Mouse (Mus musculus) cortical plate, adult 2 months (tissue): ENCODE data around the gene Ace3. TPM values are rescaled to one million over a fixed set of nuclear protein-coding genes. Genes with fewer than 3 reads are reported as not detected.

Experiments used
- H3K27ac ChIP-seq: fragments of 200-500 bp; 2 replicates; pipeline ENCODE4 v1.5.1; 2012; ENCODE audit warnings: low read length, control low read depth, inconsistent platforms; ENCODE audit not compliant: insufficient read depth
- H3K4me1 ChIP-seq: fragments of 200-500 bp; 2 replicates; pipeline ENCODE4 v1.6.1; 2011; ENCODE audit warnings: low read length; ENCODE audit not compliant: control insufficient read depth, insufficient read depth
- H3K4me3 ChIP-seq: fragments of 200-500 bp; 2 replicates; pipeline ENCODE4 v1.5.1; 2011; ENCODE audit warnings: mild to moderate bottlenecking, low read length, control low read depth; ENCODE audit not compliant: insufficient read depth
- CTCF ChIP-seq: fragments of 200-500 bp; IDR thresholded peaks from 2 replicates; pipeline ENCODE4 v1.5.1; 2011; ENCODE audit warnings: mild to moderate bottlenecking, control low read depth, low read length; ENCODE audit not compliant: insufficient read depth; ENCODE audit errors: extremely low read depth
- POLR2A ChIP-seq: fragments of 200-500 bp; IDR thresholded peaks from 2 replicates; pipeline ENCODE4 v1.6.1; 2011; ENCODE audit warnings: mild to moderate bottlenecking, low read length, control low read depth; ENCODE audit not compliant: insufficient read depth; ENCODE audit errors: extremely low read depth
- polyA plus RNA-seq: library from polyadenylated mRNA; depleted of rRNA; stranded (reverse); fragments of >200 nt; gene quantifications from 2 replicates; pipeline ENCODE4 v1.2.3, GENCODE M21; 2012

Ace3 gene
- polyA plus RNA-seq, 1 experiment: not detected

- Histone ChIP-seq H3K4me3 (no peak overlapping the region), H3K4me1 (no peaks in the 10 kb centered on the region), H3K27ac (no peak overlapping the region)
- no peak for TF ChIP-seq CTCF
- no peak for TF ChIP-seq POLR2A
These were observed 16.2 kb upstream of the Ace3 start for GRCm38 (mm10) chr11:105978232-105978631.

GRCm38 (mm10) chr11:105978634-105979033 lies 15.8 kb upstream of the Ace3 start:
- no peak for TF ChIP-seq POLR2A
- TF ChIP-seq CTCF: no peak

GRCm38 (mm10) chr11:105984452-105984851 lies 10.0 kb upstream of the Ace3 start:
- no peak overlapping the region for H3K27ac ChIP-seq
- H3K4me3 ChIP-seq: no peak overlapping the region
- no peaks in the 10 kb centered on the region for H3K4me1 ChIP-seq
- TF ChIP-seq CTCF (no peak), POLR2A (no peak)

More at GRCm38 (mm10) chr11:105978634-105979033, 15.8 kb upstream of the Ace3 start:
- Histone ChIP-seq H3K4me1 (no peaks in the 10 kb centered on the region), H3K4me3 (no peak overlapping the region), H3K27ac (no peak overlapping the region)

- Histone ChIP-seq H3K27ac (no peak overlapping the region), H3K4me3 (no peak overlapping the region), H3K4me1 (no peaks in the 10 kb centered on the region)
- TF ChIP-seq CTCF: no peak
- no peak for TF ChIP-seq POLR2A
These were observed 7.0 kb upstream of the Ace3 start for GRCm38 (mm10) chr11:105987446-105987845.

GRCm38 (mm10) chr11:105989446-105989845 lies 5.0 kb upstream of the Ace3 start:
- no peak overlapping the region for H3K27ac ChIP-seq
- TF ChIP-seq POLR2A (no peak), CTCF (no peak)
- no peak overlapping the region for H3K4me3 ChIP-seq
- H3K4me1 ChIP-seq: no peaks in the 10 kb centered on the region

- TF ChIP-seq POLR2A: no peak
- TF ChIP-seq CTCF: no peak
- no peaks in the 10 kb centered on the region for H3K4me1 ChIP-seq
- H3K27ac ChIP-seq: no peak overlapping the region
- H3K4me3 ChIP-seq: no peak overlapping the region
These were observed 4.2 kb upstream of the Ace3 start for GRCm38 (mm10) chr11:105990231-105990630.

GRCm38 (mm10) chr11:106000062-106000461 lies 5.6 kb downstream of the Ace3 start:
- Histone ChIP-seq H3K27ac (no peak overlapping the region), H3K4me1 (no peaks in the 10 kb centered on the region), H3K4me3 (no peak overlapping the region)
- TF ChIP-seq CTCF (no peak), POLR2A (no peak)

GRCm38 (mm10) chr11:106001718-106002117 lies 7.2 kb downstream of the Ace3 start:
- TF ChIP-seq CTCF (peak; percentile 24; the same call in 1 of the 2 replicates), POLR2A (no peak)
- H3K4me3 ChIP-seq: no peak overlapping the region
- no peak overlapping the region for H3K27ac ChIP-seq
- no peaks in the 10 kb centered on the region for H3K4me1 ChIP-seq

- H3K4me3 ChIP-seq: no peak overlapping the region
- H3K4me1 ChIP-seq: no peaks in the 10 kb centered on the region
- TF ChIP-seq CTCF (no peak), POLR2A (no peak)
- no peak overlapping the region for H3K27ac ChIP-seq
These were observed 10.1 kb downstream of the Ace3 start for GRCm38 (mm10) chr11:106004576-106004975.

GRCm38 (mm10) chr11:106005970-106006369 lies 11.5 kb downstream of the Ace3 start:
- Histone ChIP-seq H3K27ac (no peak overlapping the region), H3K4me3 (no peak overlapping the region), H3K4me1 (no peaks in the 10 kb centered on the region)
- TF ChIP-seq CTCF (no peak), POLR2A (no peak)
